Mouse (Mus musculus) lung, postnatal 0 days (tissue): Measurements from ENCODE around the gene Gpc6. TPM values are rescaled to one million over a fixed set of nuclear protein-coding genes. Genes with fewer than 3 reads are reported as not detected.

ENCODE experiments used
- ATAC-seq: fragments of 200-750 bp; cut with Nextera tagmentation; 2 replicates; pipeline ENCODE4 v1.8.0; 2017; ENCODE audit warnings: moderate library complexity
- DNase-seq: peaks from one replicate; pipeline ENCODE4 v3.0.0-alpha.2; 2016; ENCODE audit warnings: low spot score
- H3K27ac ChIP-seq: fragments of 300-500 bp; sonication (generic); 2 replicates; pipeline ENCODE4 v1.5.1; 2014; ENCODE audit warnings: antibody characterized with exemption, mild to moderate bottlenecking, low read length, mixed read lengths
- H3K27me3 ChIP-seq: fragments of 300-500 bp; sonication (generic); replicated peaks from 2 replicates; pipeline ENCODE4 v1.6.1; 2014; ENCODE audit warnings: low read length, mixed read lengths; ENCODE audit not compliant: insufficient read depth
- H3K36me3 ChIP-seq: fragments of 300-500 bp; sonication (generic); 2 replicates; pipeline ENCODE4 v1.6.1; 2014; ENCODE audit warnings: low read length, mixed read lengths; ENCODE audit not compliant: insufficient read depth
- H3K4me1 ChIP-seq: fragments of 300-500 bp; sonication (generic); 2 replicates; pipeline ENCODE4 v1.6.1; 2014; ENCODE audit warnings: antibody characterized with exemption, low read depth, low read length, mixed read lengths; ENCODE audit not compliant: insufficient read depth
- H3K4me2 ChIP-seq: fragments of 300-500 bp; sonication (generic); replicated peaks from 2 replicates; pipeline ENCODE4 v1.6.1; 2014; ENCODE audit warnings: low read depth, mild to moderate bottlenecking, low read length, moderate library complexity, mixed read lengths
- H3K4me3 ChIP-seq: fragments of 300-500 bp; sonication (generic); 2 replicates; pipeline ENCODE4 v1.5.1; 2014; ENCODE audit warnings: low read depth, low read length
- H3K9ac ChIP-seq: fragments of 300-500 bp; sonication (generic); replicated peaks from 2 replicates; pipeline ENCODE4 v1.6.1; 2014; ENCODE audit warnings: low read depth, mild to moderate bottlenecking
- H3K9me3 ChIP-seq: fragments of 300-500 bp; sonication (generic); 2 replicates; pipeline ENCODE4 v1.6.1; 2016; ENCODE audit warnings: low read length, mixed read lengths
- CTCF ChIP-seq: IDR thresholded peaks from 2 replicates; pipeline ENCODE4 v1.5.1; 2016; ENCODE audit warnings: antibody characterized with exemption, mild to moderate bottlenecking
- EP300 ChIP-seq: IDR thresholded peaks from 2 replicates; pipeline ENCODE4 v1.6.1; 2016; ENCODE audit warnings: antibody characterized with exemption, mild to moderate bottlenecking, control low read depth
- WGBS: fragments of 180-500 bp; shearing (Covaris S2); extraction: QIAGEN DNeasy Blood & Tissue Kit; methylation state at CpG from one replicate; pipeline ENCODE4 v1.1.7; 2014; 5-methylcytosine and 5-hydroxymethylcytosine counted together
- polyA plus RNA-seq: library from polyadenylated mRNA; unstranded; fragments of >200 nt; fragmentation: Nextera tagmentation; extraction: Ambion mirVana; gene quantifications from 2 replicates; pipeline ENCODE4 v1.2.1, GENCODE M21; 2015

Gpc6 gene
- polyA plus RNA-seq, 1 experiment from 2014 or later, result 3.1 TPM

- no peaks in the 10 kb centered on the region for H3K4me1 ChIP-seq
- no peak for DNase-seq
- no peak for ATAC-seq
- TF ChIP-seq CTCF, result no peak
- TF ChIP-seq EP300, result no peak
- H3K9me3 ChIP-seq, result no peaks in the 10 kb centered on the region
- WGBS, result 59% methylated on average over 2 of the region's 2 CpGs
- no peak overlapping the region for H3K4me3 ChIP-seq
- H3K27ac ChIP-seq, result no peak overlapping the region
- H3K4me2 ChIP-seq, result no peak overlapping the region
- no peaks in the 10 kb centered on the region for H3K27me3 ChIP-seq
- H3K9ac ChIP-seq, result no peak overlapping the region
- no peaks in the 10 kb centered on the region for H3K36me3 ChIP-seq
Observed at GRCm38 (mm10) chr14:116924266-116924665, 849 bp upstream of the Gpc6 start.

GRCm38 (mm10) chr14:116925691-116926403, 732 bp downstream of the Gpc6 start:
- Histone ChIP-seq H3K4me3 (peak overlapping the region; percentile 54), H3K36me3 (no peaks in the 10 kb centered on the region), H3K9me3 (no peaks in the 10 kb centered on the region), H3K4me2 (peak overlapping the region; percentile 99), H3K27me3 (no peaks in the 10 kb centered on the region), H3K9ac (peak overlapping the region; percentile 32; the same call in 1 of the 2 replicates), H3K27ac (no peak overlapping the region), H3K4me1 (no peaks in the 10 kb centered on the region)
- ATAC-seq (peak; percentile 32), DNase-seq (peak; percentile 37)
- TF ChIP-seq EP300 (no peak), CTCF (no peak)
- WGBS, result under 1% methylated on average over 49 of the region's 58 CpGs

- peak; percentile 81 for ATAC-seq
- Histone ChIP-seq H3K9ac (0 out of 2 replicates have a peak overlapping the region, but pooled peaks have one; percentile 16), H3K27ac (no peak overlapping the region), H3K4me3 (peak overlapping the region; percentile 54), H3K4me1 (no peaks in the 10 kb centered on the region), H3K36me3 (no peaks in the 10 kb centered on the region), H3K4me2 (peak overlapping the region; percentile 99), H3K9me3 (no peaks in the 10 kb centered on the region), H3K27me3 (no peaks in the 10 kb centered on the region)
- under 1% methylated on average over 51 of the region's 52 CpGs for WGBS
- peak; percentile 70 for DNase-seq
- TF ChIP-seq CTCF (peak; percentile 59), EP300 (no peak)
Observed at GRCm38 (mm10) chr14:116926404-116927171, 1.5 kb downstream of the Gpc6 start.

GRCm38 (mm10) chr14:116927341-116928315, 2.5 kb downstream of the Gpc6 start:
- Histone ChIP-seq H3K27ac (no peak overlapping the region), H3K4me1 (no peaks in the 10 kb centered on the region), H3K36me3 (no peaks in the 10 kb centered on the region), H3K9ac (0 out of 2 replicates have a peak overlapping the region, but pooled peaks have one; percentile 16), H3K9me3 (no peaks in the 10 kb centered on the region), H3K4me2 (peak overlapping the region; percentile 99), H3K27me3 (no peaks in the 10 kb centered on the region), H3K4me3 (peak overlapping the region; percentile 54)
- 4% methylated on average over 21 of the region's 21 CpGs for WGBS
- no peak for DNase-seq
- ATAC-seq, result no peak
- no peak for TF ChIP-seq EP300
- no peak for TF ChIP-seq CTCF

- Histone ChIP-seq H3K9ac (no peak overlapping the region), H3K4me2 (no peak overlapping the region), H3K9me3 (no peaks in the 10 kb centered on the region), H3K27me3 (no peaks in the 10 kb centered on the region), H3K27ac (no peak overlapping the region), H3K4me1 (no peaks in the 10 kb centered on the region), H3K4me3 (no peak overlapping the region), H3K36me3 (no peaks in the 10 kb centered on the region)
- DNase-seq, result no peak
- no peak for ATAC-seq
- WGBS, result 39% methylated on average over 2 of the region's 2 CpGs
- TF ChIP-seq CTCF, result no peak
- TF ChIP-seq EP300, result no peak
Observed at GRCm38 (mm10) chr14:116928395-116928794, 3.3 kb downstream of the Gpc6 start.
